Mouse (Mus musculus): ENCODE results near the gene Plk3. TPM values are rescaled to one million over a fixed set of nuclear protein-coding genes. Genes with fewer than 3 reads are reported as not detected.
A peak's percentile ranks its signal among the peaks of the same experiment; 100 is the strongest.

Gene Plk3
- polyA plus RNA-seq, 1 experiment from 2014 or later = 3.4 TPM

DNA sequence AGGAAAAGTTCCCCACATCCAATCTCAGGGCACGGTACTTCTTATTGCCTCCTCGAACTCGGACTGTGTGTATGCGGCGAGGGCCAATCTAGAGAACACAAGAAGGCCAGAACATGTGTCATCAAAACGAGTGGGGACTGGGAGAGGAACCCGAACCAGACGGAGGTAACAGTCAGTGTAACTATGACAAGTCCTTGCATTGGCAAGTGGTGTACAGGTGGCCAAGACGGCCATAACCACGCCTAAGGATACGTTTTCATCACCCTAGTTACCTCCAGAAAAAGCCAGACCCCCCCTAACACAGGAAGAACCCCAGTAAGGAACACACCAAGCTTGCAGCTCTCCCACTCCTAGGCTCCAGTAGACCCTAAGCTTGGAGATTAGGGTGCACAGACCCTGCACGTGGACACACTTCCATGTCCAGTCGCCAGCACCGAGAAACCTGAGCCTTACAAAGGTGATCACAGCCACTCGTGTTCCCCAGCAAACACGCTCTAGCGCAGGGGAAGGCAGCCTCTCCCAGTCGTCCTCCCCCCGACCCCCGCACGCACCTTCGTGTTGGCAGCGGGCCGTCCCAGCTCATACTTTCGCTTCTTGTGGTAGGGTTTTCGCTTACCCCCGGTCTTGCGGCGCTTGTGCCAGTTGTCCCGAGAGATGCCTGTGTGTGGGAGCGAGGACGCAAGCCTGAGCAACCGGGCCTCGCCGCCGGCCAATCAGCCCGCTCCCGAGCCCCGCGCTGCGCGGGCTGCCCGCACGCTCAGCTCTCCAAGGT, 21.4 kb upstream of the Plk3 start:
- Histone ChIP-seq H3K4me1 (ENCODE audit: control insufficient read depth, insufficient read depth, low read length) (peaks cover 10% of the 10 kb centered on the region), H3K27ac (ENCODE audit: low read length) (peak overlapping the region; percentile 93), H3K36me3 (ENCODE audit: control insufficient read depth, insufficient read depth, low read length) (peaks cover 38% of the 10 kb centered on the region), H3K27me3 (ENCODE audit: control insufficient read depth, insufficient read depth, low read length) (no peaks in the 10 kb centered on the region), H3K9me3 (replicated peaks; ENCODE audit: control insufficient read depth, low read length) (no peaks in the 10 kb centered on the region), H3K9ac (ENCODE audit: low read length) (peak overlapping the region; percentile 99), H3K4me3 (replicated peaks; ENCODE audit: low read length) (peak overlapping the region; percentile 99), H3K4me2 (ENCODE audit: low read depth, low read length) (peak overlapping the region; percentile 83)
- under 1% methylated on average over 44 of the region's 44 CpGs for WGBS
- ATAC-seq (ENCODE audit: insufficient read depth, low FRiP score) = no peak

DNA sequence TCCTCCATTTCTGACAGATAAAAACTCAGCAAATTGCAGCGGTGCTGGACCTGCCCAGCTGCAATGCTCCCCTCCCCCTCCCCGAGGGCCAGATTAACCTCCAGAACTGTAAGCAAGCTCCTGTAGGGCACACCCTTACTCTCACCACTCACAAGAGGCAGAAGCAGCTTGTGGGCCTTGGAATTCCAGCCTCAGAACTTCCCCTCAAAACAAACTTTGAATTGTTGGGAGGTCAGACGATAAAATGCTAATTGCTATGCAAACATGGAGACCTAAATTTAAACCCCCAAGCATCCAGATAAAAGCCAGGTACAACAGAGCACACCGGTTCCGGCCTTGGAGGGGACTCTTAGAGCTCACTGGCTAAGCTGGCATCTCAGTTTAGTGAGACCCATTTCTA, 19.0 kb upstream of the Plk3 start:
- peak overlapping the region; percentile 83; the same call in 1 of the 2 replicates for H3K4me2 ChIP-seq (ENCODE audit: low read depth, low read length)
- no peaks in the 10 kb centered on the region for H3K9me3 ChIP-seq (replicated peaks; ENCODE audit: control insufficient read depth, low read length)
- peaks cover 37% of the 10 kb centered on the region for H3K36me3 ChIP-seq (ENCODE audit: control insufficient read depth, insufficient read depth, low read length)
- no peak overlapping the region for H3K27ac ChIP-seq (ENCODE audit: low read length)
- no peak for ATAC-seq (ENCODE audit: insufficient read depth, low FRiP score)
- H3K9ac ChIP-seq (ENCODE audit: low read length) = peak overlapping the region; percentile 4; the same call in 1 of the 2 replicates
- H3K4me3 ChIP-seq (replicated peaks; ENCODE audit: low read length) = no peak overlapping the region
- H3K27me3 ChIP-seq (ENCODE audit: control insufficient read depth, insufficient read depth, low read length) = no peaks in the 10 kb centered on the region
- WGBS = 51% methylated on average over 5 of the region's 5 CpGs
- peaks cover 10% of the 10 kb centered on the region for H3K4me1 ChIP-seq (ENCODE audit: control insufficient read depth, insufficient read depth, low read length)

DNA sequence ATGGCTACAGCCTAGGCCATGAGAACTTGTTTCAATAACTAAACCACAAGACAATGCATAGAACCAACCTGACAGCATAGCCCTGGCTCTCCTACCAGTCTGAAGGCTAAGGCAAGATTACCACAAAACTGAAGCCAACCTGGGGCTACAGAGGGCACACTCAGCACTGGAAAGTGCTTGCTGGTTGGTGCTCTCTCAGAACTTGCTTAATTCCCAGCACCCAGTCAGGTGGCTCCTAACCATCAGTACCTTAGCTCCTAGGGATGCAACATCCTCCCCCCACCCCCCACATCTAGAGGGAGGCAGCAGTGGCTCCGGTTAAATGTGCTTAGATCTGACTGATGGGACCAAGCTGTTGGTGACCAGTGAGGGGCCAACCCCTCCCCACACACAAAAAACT, 17.7 kb upstream of the Plk3 start:
- Histone ChIP-seq H3K9ac (ENCODE audit: low read length) (no peak overlapping the region), H3K9me3 (replicated peaks; ENCODE audit: control insufficient read depth, low read length) (no peaks in the 10 kb centered on the region), H3K4me1 (ENCODE audit: control insufficient read depth, insufficient read depth, low read length) (peaks cover 10% of the 10 kb centered on the region), H3K4me2 (ENCODE audit: low read depth, low read length) (no peak overlapping the region), H3K36me3 (ENCODE audit: control insufficient read depth, insufficient read depth, low read length) (peaks cover 37% of the 10 kb centered on the region), H3K4me3 (replicated peaks; ENCODE audit: low read length) (no peak overlapping the region), H3K27ac (ENCODE audit: low read length) (no peak overlapping the region), H3K27me3 (ENCODE audit: control insufficient read depth, insufficient read depth, low read length) (no peaks in the 10 kb centered on the region)
- WGBS = 34% methylated on average over 1 of the region's 1 CpGs
- ATAC-seq (ENCODE audit: insufficient read depth, low FRiP score) = no peak

DNA sequence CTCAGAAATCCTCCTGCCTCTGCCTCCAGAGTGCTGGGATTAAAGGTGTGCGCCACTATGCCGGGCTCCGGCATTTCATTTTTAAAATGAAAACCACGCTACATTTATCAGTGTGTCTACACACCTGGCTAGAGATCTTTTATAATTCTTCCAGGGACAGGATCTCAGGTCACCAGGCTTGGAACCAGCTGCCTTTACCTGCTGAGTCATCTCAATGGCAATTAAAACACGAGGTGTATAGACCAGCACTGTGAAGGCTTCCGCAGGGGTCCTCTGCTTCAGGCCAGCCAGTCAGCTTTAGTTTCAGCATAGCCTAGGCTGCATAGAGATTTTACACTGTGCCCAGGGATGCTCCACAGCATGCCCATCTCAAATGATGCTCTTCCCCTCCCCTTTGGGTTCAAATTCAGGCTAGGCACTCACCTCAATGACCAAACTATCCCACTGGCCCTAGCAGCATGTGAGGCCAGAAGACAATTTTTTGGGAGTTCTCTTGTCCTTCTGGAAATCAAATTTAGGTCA, 16.5 kb upstream of the Plk3 start:
- no peak overlapping the region for H3K9ac ChIP-seq (ENCODE audit: low read length)
- H3K9me3 ChIP-seq (replicated peaks; ENCODE audit: control insufficient read depth, low read length) = no peaks in the 10 kb centered on the region
- ATAC-seq (ENCODE audit: insufficient read depth, low FRiP score) = no peak
- no peaks in the 10 kb centered on the region for H3K27me3 ChIP-seq (ENCODE audit: control insufficient read depth, insufficient read depth, low read length)
- H3K4me3 ChIP-seq (replicated peaks; ENCODE audit: low read length) = no peak overlapping the region
- H3K4me1 ChIP-seq (ENCODE audit: control insufficient read depth, insufficient read depth, low read length) = peaks cover 10% of the 10 kb centered on the region
- H3K27ac ChIP-seq (ENCODE audit: low read length) = no peak overlapping the region
- WGBS = 89% methylated on average over 6 of the region's 6 CpGs
- H3K36me3 ChIP-seq (ENCODE audit: control insufficient read depth, insufficient read depth, low read length) = peaks cover 37% of the 10 kb centered on the region
- no peak overlapping the region for H3K4me2 ChIP-seq (ENCODE audit: low read depth, low read length)

DNA sequence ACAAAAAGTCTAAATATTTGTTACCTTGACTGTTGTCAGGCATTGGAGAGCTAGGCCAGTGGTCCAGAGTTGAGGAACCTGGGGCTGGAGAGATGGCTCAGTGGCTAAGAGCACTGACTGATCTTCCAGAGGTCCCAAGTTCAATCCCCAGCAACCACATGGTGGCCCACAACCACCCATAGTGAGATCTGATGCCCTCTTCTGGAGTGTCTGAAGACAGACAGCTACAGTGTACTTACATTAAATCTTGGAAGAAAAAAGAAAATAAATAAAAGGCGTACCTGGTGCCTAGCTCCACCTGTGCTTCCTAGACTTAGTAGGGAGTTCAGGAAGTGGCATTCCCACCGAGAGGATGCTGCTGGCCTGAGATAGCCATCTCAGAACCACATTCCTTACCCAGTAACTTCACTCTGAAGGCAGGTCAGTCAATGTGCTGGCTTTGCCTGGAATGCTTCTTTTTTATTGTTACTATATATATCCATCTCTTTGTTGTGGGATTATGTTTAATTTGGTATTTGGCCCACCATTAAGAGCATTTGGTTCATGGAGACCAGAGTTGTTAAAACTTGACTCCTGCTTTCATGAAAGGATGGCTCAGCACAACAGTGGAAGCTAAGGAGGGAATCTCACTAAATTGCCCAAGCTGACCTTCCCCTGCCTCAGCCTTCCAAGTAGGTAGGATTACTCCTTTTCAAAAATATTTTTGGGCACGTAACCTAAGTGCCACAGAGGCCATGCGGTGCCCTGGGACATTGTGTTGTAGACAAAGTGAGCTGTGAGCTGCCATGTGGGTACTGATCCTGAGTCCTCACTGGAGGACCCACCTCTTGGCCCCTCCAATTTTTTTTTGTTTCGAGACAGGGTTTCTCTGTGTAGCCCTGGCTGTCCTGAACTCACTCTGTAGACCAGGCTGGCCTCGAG, 15.8 kb upstream of the Plk3 start:
- H3K36me3 ChIP-seq (ENCODE audit: control insufficient read depth, insufficient read depth, low read length) = peaks cover 33% of the 10 kb centered on the region
- H3K27ac ChIP-seq (ENCODE audit: low read length) = no peak overlapping the region
- no peak for ATAC-seq (ENCODE audit: insufficient read depth, low FRiP score)
- 64% methylated on average over 6 of the region's 6 CpGs for WGBS
- no peak overlapping the region for H3K4me3 ChIP-seq (replicated peaks; ENCODE audit: low read length)
- no peak overlapping the region for H3K9ac ChIP-seq (ENCODE audit: low read length)
- no peaks in the 10 kb centered on the region for H3K9me3 ChIP-seq (replicated peaks; ENCODE audit: control insufficient read depth, low read length)
- H3K27me3 ChIP-seq (ENCODE audit: control insufficient read depth, insufficient read depth, low read length) = no peaks in the 10 kb centered on the region
- peaks cover 8% of the 10 kb centered on the region for H3K4me1 ChIP-seq (ENCODE audit: control insufficient read depth, insufficient read depth, low read length)
- no peak overlapping the region for H3K4me2 ChIP-seq (ENCODE audit: low read depth, low read length)

DNA sequence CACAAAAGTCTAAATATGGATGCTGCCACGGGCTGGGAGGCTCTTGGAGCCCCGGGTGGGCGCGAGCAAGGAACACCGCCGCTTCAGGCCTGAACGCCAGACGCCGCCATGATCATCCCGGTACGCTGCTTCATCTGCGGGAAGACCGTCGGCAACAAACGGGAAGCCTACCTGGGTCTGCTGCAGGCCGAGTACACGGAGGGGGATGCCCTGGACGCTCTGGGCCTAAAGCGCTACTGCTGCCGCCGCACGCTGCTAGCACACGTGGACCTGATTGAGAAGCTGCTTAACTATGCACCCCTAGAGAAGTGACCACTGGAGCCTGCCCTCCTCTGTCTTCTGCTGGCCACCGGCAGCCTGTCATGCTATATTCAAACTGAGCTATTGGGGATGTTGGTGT, 15.1 kb upstream of the Plk3 start:
- no peaks in the 10 kb centered on the region for H3K9me3 ChIP-seq (replicated peaks; ENCODE audit: control insufficient read depth, low read length)
- H3K4me3 ChIP-seq (replicated peaks; ENCODE audit: low read length) = no peak overlapping the region
- 70% methylated on average over 24 of the region's 24 CpGs for WGBS
- ATAC-seq (ENCODE audit: insufficient read depth, low FRiP score) = no peak
- H3K4me1 ChIP-seq (ENCODE audit: control insufficient read depth, insufficient read depth, low read length) = peaks cover under 1% of the 10 kb centered on the region
- H3K27me3 ChIP-seq (ENCODE audit: control insufficient read depth, insufficient read depth, low read length) = no peaks in the 10 kb centered on the region
- H3K27ac ChIP-seq (ENCODE audit: low read length) = no peak overlapping the region
- H3K9ac ChIP-seq (ENCODE audit: low read length) = no peak overlapping the region
- H3K36me3 ChIP-seq (ENCODE audit: control insufficient read depth, insufficient read depth, low read length) = peaks cover 29% of the 10 kb centered on the region
- no peak overlapping the region for H3K4me2 ChIP-seq (ENCODE audit: low read depth, low read length)

DNA sequence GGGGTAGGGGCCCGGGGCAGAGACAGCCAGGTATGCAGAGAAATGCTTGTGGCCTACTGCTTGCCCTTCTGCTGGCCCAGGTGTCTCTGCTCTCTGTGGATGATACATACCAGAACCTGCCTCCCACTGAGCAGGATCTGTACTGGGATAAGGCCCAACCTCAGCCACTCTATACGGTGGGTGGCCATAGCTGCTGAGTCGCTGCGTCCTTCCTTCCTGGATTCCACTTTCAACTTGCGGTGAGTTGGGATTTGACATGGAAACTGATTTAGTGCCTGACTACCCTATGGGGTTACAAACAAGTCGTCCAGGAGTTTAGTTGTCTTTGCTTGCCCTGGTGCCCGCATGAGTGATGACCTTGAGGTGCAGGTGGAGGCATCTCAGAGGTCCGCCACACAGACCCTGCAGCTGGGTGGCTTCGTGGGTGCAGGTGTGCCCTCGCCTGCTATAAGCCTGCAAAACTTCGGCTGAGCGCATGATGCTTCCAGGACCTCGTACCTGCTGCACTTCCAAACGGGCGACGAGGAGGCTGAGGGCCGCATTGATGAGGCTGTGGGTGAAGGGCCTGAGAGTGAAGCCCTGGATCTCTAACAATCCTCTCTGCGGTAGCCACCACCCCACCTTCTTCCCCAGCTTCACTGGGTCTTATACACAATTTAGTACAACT, 14.4 kb upstream of the Plk3 start:
- Histone ChIP-seq H3K9me3 (replicated peaks; ENCODE audit: control insufficient read depth, low read length) (no peaks in the 10 kb centered on the region), H3K4me1 (ENCODE audit: control insufficient read depth, insufficient read depth, low read length) (no peaks in the 10 kb centered on the region), H3K27ac (ENCODE audit: low read length) (no peak overlapping the region), H3K4me3 (replicated peaks; ENCODE audit: low read length) (no peak overlapping the region), H3K27me3 (ENCODE audit: control insufficient read depth, insufficient read depth, low read length) (no peaks in the 10 kb centered on the region), H3K4me2 (ENCODE audit: low read depth, low read length) (no peak overlapping the region), H3K36me3 (ENCODE audit: control insufficient read depth, insufficient read depth, low read length) (peaks cover 25% of the 10 kb centered on the region), H3K9ac (ENCODE audit: low read length) (no peak overlapping the region)
- no peak for ATAC-seq (ENCODE audit: insufficient read depth, low FRiP score)
- WGBS = 77% methylated on average over 18 of the region's 18 CpGs

DNA sequence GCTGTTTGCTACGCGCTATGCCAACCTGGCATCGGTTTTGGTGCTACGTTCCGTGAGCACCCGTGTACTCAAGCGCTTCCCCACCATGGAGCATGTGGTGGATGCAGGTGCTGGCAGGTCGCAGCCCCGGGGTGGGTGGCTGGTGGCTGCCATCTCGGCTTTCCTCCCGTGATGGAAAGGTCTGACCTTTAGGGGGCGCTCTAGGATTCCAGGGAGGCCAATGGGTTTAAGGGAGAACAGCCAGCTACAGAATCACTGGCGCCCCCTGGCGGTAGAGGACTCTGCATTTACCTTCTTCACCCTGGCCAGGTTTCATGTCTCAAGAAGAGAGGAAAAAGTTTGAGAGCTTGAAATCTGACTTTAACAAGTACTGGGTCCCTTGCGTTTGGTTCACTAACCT, 12.4 kb upstream of the Plk3 start:
- Histone ChIP-seq H3K36me3 (ENCODE audit: control insufficient read depth, insufficient read depth, low read length) (peaks cover 10% of the 10 kb centered on the region), H3K4me2 (ENCODE audit: low read depth, low read length) (no peak overlapping the region), H3K4me1 (ENCODE audit: control insufficient read depth, insufficient read depth, low read length) (no peaks in the 10 kb centered on the region), H3K9ac (ENCODE audit: low read length) (no peak overlapping the region), H3K27me3 (ENCODE audit: control insufficient read depth, insufficient read depth, low read length) (no peaks in the 10 kb centered on the region), H3K27ac (ENCODE audit: low read length) (no peak overlapping the region), H3K4me3 (replicated peaks; ENCODE audit: low read length) (no peak overlapping the region), H3K9me3 (replicated peaks; ENCODE audit: control insufficient read depth, low read length) (no peaks in the 10 kb centered on the region)
- no peak for ATAC-seq (ENCODE audit: insufficient read depth, low FRiP score)
- WGBS = 37% methylated on average over 15 of the region's 15 CpGs
